Mouse (Mus musculus) heart, embryonic 15.5 days (tissue): ENCODE data around the gene Lhfpl3. TPM values are rescaled to one million over a fixed set of nuclear protein-coding genes. Genes with fewer than 3 reads are reported as not detected.

Source experiments
- ATAC-seq: fragments of 200-750 bp; cut with Nextera tagmentation; replicated peaks from 2 replicates; pipeline ENCODE4 v1.8.0; 2017; ENCODE audit warnings: low read depth, moderate TSS enrichment; ENCODE audit not compliant: insufficient number of reproducible peaks, insufficient read depth, low FRiP score
- H3K27ac ChIP-seq: fragments of 300-500 bp; sonication (generic); 2 replicates; pipeline ENCODE4 v1.5.1; 2015; ENCODE audit warnings: mild to moderate bottlenecking, inconsistent platforms
- H3K27me3 ChIP-seq: fragments of 300-500 bp; sonication (generic); 2 replicates; pipeline ENCODE4 v1.6.1; 2015; ENCODE audit warnings: inconsistent platforms
- H3K36me3 ChIP-seq: fragments of 300-500 bp; sonication (generic); 2 replicates; pipeline ENCODE4 v1.6.1; 2015; ENCODE audit warnings: mild to moderate bottlenecking, inconsistent platforms
- H3K4me1 ChIP-seq: fragments of 300-500 bp; sonication (generic); replicated peaks from 2 replicates; pipeline ENCODE4 v1.6.1; 2015; ENCODE audit warnings: inconsistent platforms
- H3K4me2 ChIP-seq: fragments of 300-500 bp; sonication (generic); 2 replicates; pipeline ENCODE4 v1.6.1; 2015; ENCODE audit warnings: inconsistent platforms, mild to moderate bottlenecking, moderate library complexity
- H3K4me3 ChIP-seq: fragments of 300-500 bp; sonication (generic); 2 replicates; pipeline ENCODE4 v1.5.1; 2015; ENCODE audit warnings: mild to moderate bottlenecking, inconsistent platforms
- H3K9ac ChIP-seq: fragments of 300-500 bp; sonication (generic); 2 replicates; pipeline ENCODE4 v1.6.1; 2015; ENCODE audit warnings: mild to moderate bottlenecking, inconsistent platforms
- H3K9me3 ChIP-seq: fragments of 300-500 bp; sonication (generic); replicated peaks from 2 replicates; pipeline ENCODE4 v1.6.1; 2016; ENCODE audit warnings: inconsistent platforms
- WGBS: fragments of 180-500 bp; shearing (Covaris S2); methylation state at CpG from one replicate; pipeline ENCODE4 v1.1.7; 2015; ENCODE audit warnings: mixed read lengths; 5-methylcytosine and 5-hydroxymethylcytosine counted together
- polyA plus RNA-seq: library from polyadenylated mRNA; unstranded; fragments of >200 nt; fragmentation: Nextera tagmentation; extraction: Ambion mirVana; gene quantifications from 2 replicates; pipeline ENCODE4 v1.2.1, GENCODE M21; 2015

Gene Lhfpl3
- polyA plus RNA-seq, 1 experiment from 2014 or later, result 0.05 TPM

DNA sequence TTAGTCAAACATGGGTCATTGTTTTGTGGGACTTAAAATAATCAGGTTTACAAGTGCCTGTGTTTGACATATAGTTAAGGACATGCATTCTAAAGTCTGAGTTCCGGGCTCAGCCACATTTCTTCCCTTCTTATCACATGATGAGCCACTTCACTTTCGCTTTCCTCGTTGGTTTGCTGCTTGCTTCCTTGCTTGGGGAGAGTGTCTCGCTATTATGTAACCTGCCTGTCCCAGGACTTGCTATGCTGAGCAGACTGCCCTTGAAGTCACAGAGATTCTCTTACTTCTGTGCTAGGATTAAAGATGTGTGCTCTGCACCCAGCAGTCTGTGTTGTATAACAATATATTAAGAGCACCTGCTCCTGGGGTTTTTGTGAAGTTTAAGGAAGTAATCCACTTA is 110.6 kb downstream of the Lhfpl3 start:
- Histone ChIP-seq H3K4me2 (no peak overlapping the region), H3K4me3 (no peak overlapping the region), H3K4me1 (no peaks in the 10 kb centered on the region), H3K27ac (no peak overlapping the region), H3K9ac (no peak overlapping the region), H3K9me3 (no peaks in the 10 kb centered on the region), H3K36me3 (no peaks in the 10 kb centered on the region), H3K27me3 (no peaks in the 10 kb centered on the region)
- ATAC-seq, result no peak
- 36% methylated on average over 4 of the region's 4 CpGs for WGBS

DNA sequence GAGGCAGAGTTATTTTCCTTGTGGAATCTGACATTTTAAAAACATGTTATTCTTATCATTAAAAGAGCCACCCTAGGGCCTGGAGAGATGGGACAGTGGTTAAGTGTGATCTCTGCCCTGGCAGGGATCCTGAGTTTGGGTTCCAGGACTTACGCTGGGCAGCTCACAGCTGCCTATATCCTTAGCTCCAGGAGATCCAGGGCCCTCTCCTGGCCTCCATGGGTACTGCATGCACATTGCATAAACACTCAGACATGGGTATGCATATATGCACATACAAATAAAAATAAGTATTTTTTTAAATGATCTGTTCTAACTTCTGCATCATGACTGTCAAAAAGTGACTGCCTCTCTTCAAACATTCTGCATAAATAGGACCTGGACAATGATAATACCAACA is 115.5 kb downstream of the Lhfpl3 start:
- H3K9me3 ChIP-seq, result no peaks in the 10 kb centered on the region
- ATAC-seq, result no peak
- H3K9ac ChIP-seq, result no peak overlapping the region
- no peak overlapping the region for H3K4me3 ChIP-seq
- 35% methylated on average over 1 of the region's 1 CpGs for WGBS
- H3K27me3 ChIP-seq, result no peaks in the 10 kb centered on the region
- H3K4me1 ChIP-seq, result no peaks in the 10 kb centered on the region
- no peaks in the 10 kb centered on the region for H3K36me3 ChIP-seq
- no peak overlapping the region for H3K27ac ChIP-seq
- H3K4me2 ChIP-seq, result no peak overlapping the region

GRCm38 (mm10) chr5:22869031-22869430 is 123.2 kb downstream of the Lhfpl3 start:
- WGBS, result 83% methylated on average over 5 of the region's 5 CpGs
- Histone ChIP-seq H3K9me3 (no peaks in the 10 kb centered on the region), H3K9ac (no peak overlapping the region), H3K36me3 (no peaks in the 10 kb centered on the region), H3K27ac (no peak overlapping the region), H3K27me3 (no peaks in the 10 kb centered on the region), H3K4me1 (no peaks in the 10 kb centered on the region), H3K4me3 (no peak overlapping the region), H3K4me2 (no peak overlapping the region)
- ATAC-seq, result no peak

DNA sequence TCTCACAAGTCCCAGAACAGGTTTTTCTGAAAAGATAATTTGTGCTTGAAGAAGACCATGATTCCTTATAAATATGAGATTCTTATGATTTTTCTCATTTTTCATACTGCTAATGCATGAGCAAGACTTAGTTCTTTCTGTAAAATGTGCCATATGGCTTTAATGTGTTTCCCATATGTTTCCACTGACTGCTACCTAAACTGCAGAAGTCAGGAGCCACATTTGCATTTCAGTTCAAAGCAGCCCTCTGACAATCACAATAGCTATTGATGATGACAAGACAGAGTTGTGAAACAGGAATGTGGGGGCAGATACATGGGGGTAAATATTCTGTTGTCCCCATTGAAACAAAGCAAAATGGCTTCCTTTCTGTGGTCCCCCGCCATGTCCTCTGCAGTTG is 126.6 kb downstream of the Lhfpl3 start:
- no peak overlapping the region for H3K4me3 ChIP-seq
- no peak overlapping the region for H3K9ac ChIP-seq
- H3K4me2 ChIP-seq, result no peak overlapping the region
- H3K36me3 ChIP-seq, result no peaks in the 10 kb centered on the region
- H3K27me3 ChIP-seq, result no peaks in the 10 kb centered on the region
- H3K9me3 ChIP-seq, result no peaks in the 10 kb centered on the region
- no peaks in the 10 kb centered on the region for H3K4me1 ChIP-seq
- H3K27ac ChIP-seq, result no peak overlapping the region
- 77% methylated on average over 1 of the region's 1 CpGs for WGBS
- no peak for ATAC-seq

- no peak overlapping the region for H3K27ac ChIP-seq
- WGBS, result 67% methylated on average over 3 of the region's 3 CpGs
- no peaks in the 10 kb centered on the region for H3K36me3 ChIP-seq
- no peak overlapping the region for H3K9ac ChIP-seq
- no peak for ATAC-seq
- H3K4me1 ChIP-seq, result no peaks in the 10 kb centered on the region
- no peak overlapping the region for H3K4me3 ChIP-seq
- no peaks in the 10 kb centered on the region for H3K27me3 ChIP-seq
- H3K9me3 ChIP-seq, result no peaks in the 10 kb centered on the region
- no peak overlapping the region for H3K4me2 ChIP-seq
These were observed 142.5 kb downstream of the Lhfpl3 start for GRCm38 (mm10) chr5:22888345-22888744.

DNA sequence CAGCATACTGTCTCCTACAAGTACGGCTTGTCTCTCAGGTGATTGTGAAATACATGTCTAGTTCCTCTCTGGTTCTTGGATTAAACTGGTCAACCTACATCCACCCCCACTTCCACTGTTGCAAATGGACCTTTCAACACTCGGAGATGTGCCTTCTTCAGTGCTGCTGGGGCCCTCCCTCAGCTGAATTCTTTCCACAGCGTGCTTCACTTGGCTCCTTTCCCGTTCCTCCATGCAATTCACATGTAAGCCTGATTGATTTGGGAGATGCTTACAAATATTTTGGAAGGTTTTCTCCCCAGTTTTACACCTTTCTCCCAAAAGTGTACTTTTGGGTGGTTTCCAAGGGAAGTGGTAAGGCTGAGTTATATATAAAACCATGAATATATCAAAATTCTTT is 143.6 kb downstream of the Lhfpl3 start:
- no peaks in the 10 kb centered on the region for H3K9me3 ChIP-seq
- no peaks in the 10 kb centered on the region for H3K36me3 ChIP-seq
- H3K27me3 ChIP-seq, result no peaks in the 10 kb centered on the region
- WGBS, result 43% methylated on average over 4 of the region's 4 CpGs
- H3K4me1 ChIP-seq, result no peaks in the 10 kb centered on the region
- ATAC-seq, result no peak
- H3K9ac ChIP-seq, result no peak overlapping the region
- H3K4me3 ChIP-seq, result no peak overlapping the region
- no peak overlapping the region for H3K27ac ChIP-seq
- H3K4me2 ChIP-seq, result no peak overlapping the region

DNA sequence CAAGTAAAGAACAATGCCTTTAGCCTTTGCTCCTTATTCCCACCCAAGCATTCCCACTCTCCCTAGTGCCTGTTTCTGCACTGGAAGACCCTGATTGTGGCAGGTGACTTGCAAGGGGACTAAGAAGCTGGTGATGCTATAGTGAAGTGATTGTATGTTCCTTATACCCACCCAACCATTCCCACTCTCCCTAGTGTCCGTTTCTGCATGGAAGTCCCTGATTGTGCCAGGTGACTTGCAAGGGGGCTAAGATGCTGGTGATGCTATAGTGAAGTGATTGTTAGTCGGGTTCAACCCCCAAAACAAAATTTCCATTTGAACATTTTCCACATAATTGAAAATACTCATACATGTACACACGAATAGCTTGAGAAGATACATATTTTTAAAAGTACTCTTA is 151.4 kb downstream of the Lhfpl3 start:
- Histone ChIP-seq H3K27me3 (no peaks in the 10 kb centered on the region), H3K4me1 (no peaks in the 10 kb centered on the region), H3K9me3 (no peaks in the 10 kb centered on the region), H3K27ac (no peak overlapping the region), H3K4me3 (no peak overlapping the region), H3K4me2 (no peak overlapping the region), H3K36me3 (no peaks in the 10 kb centered on the region), H3K9ac (no peak overlapping the region)
- no peak for ATAC-seq
- WGBS, result 77% methylated on average over 3 of the region's 3 CpGs

DNA sequence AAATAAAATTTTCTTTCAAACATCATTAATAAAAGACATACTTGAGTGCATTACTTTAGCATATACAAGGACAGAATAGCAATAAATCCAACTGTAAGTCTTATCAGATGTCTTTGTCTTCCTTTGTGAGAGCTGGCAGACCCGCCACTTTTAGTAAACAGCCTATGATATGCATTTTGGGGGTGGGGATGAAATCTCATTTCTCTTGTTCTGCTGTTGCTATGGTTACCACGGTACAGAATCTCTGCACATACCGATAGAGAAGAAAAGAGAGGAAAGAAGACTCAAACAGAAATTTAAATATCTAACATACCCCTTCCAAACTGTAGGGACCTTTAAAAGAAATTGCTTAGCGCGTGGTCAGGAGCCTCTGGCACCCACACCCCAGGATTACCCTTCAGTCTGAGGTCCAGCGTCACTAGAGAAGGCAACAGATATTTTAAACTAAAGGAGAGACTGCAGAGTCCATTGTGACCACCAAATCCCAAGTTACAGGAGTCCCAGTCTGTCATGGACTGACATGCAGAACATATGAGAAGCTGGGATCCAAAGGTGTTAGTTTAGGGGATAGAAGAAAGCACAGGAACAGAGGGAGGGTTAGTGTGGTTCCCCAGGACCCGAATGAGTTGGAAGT is 151.9 kb downstream of the Lhfpl3 start:
- H3K9ac ChIP-seq, result no peak overlapping the region
- 69% methylated on average over 7 of the region's 7 CpGs for WGBS
- ATAC-seq, result no peak
- no peak overlapping the region for H3K27ac ChIP-seq
- H3K9me3 ChIP-seq, result no peaks in the 10 kb centered on the region
- H3K4me1 ChIP-seq, result no peaks in the 10 kb centered on the region
- H3K4me2 ChIP-seq, result no peak overlapping the region
- H3K36me3 ChIP-seq, result no peaks in the 10 kb centered on the region
- no peaks in the 10 kb centered on the region for H3K27me3 ChIP-seq
- no peak overlapping the region for H3K4me3 ChIP-seq

DNA sequence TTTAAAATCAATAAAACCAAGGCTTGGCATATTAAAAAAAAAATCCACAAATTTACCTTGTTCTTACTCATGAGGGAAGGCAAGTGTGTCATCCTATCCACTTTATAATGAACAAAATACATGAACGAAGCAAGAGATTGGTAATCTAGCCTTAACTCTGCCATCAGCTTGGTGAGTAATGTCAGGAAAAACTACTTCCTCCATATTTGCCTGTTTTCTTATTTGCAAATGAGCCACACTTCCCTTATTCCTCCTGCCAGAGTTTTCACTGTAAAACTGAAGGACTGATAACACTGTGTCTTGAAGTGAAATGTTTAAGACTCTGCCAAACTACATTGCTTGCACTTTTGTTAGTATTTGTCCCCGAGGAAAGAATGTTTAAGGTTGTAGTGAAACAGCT is 152.7 kb downstream of the Lhfpl3 start:
- no peaks in the 10 kb centered on the region for H3K4me1 ChIP-seq
- ATAC-seq, result no peak
- H3K9me3 ChIP-seq, result no peaks in the 10 kb centered on the region
- no peaks in the 10 kb centered on the region for H3K27me3 ChIP-seq
- H3K36me3 ChIP-seq, result no peaks in the 10 kb centered on the region
- H3K4me2 ChIP-seq, result no peak overlapping the region
- no peak overlapping the region for H3K4me3 ChIP-seq
- WGBS, result 61% methylated on average over 2 of the region's 2 CpGs
- H3K9ac ChIP-seq, result no peak overlapping the region
- no peak overlapping the region for H3K27ac ChIP-seq

DNA sequence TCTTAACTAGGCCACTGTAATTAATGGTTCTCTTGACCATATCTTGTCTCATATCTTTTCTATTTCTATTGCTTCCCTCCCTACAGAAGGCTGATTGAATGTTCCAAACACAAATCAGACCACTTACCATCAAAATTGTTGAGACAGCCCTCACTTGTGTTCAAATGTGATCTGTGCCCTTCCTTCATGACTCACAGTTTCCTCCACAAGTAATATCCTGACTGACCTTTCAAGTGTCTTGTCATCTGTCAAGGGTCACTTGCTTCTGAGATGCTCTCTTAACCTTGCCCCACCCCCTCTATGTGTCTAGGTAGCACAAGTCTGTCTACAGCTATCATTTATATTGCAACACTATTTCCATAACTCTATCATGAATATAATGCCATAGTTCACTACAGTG is 154.1 kb downstream of the Lhfpl3 start:
- Histone ChIP-seq H3K27me3 (no peaks in the 10 kb centered on the region), H3K4me3 (no peak overlapping the region), H3K4me1 (no peaks in the 10 kb centered on the region), H3K9ac (no peak overlapping the region), H3K9me3 (no peaks in the 10 kb centered on the region), H3K4me2 (no peak overlapping the region), H3K36me3 (no peaks in the 10 kb centered on the region), H3K27ac (no peak overlapping the region)
- ATAC-seq, result no peak

- Histone ChIP-seq H3K36me3 (no peaks in the 10 kb centered on the region), H3K27ac (no peak overlapping the region), H3K9me3 (no peaks in the 10 kb centered on the region), H3K4me3 (no peak overlapping the region), H3K4me2 (no peak overlapping the region), H3K9ac (no peak overlapping the region), H3K4me1 (no peaks in the 10 kb centered on the region), H3K27me3 (no peaks in the 10 kb centered on the region)
- no peak for ATAC-seq
- WGBS, result 58% methylated on average over 1 of the region's 1 CpGs
These were observed 171.3 kb downstream of the Lhfpl3 start for GRCm38 (mm10) chr5:22917197-22917596.

DNA sequence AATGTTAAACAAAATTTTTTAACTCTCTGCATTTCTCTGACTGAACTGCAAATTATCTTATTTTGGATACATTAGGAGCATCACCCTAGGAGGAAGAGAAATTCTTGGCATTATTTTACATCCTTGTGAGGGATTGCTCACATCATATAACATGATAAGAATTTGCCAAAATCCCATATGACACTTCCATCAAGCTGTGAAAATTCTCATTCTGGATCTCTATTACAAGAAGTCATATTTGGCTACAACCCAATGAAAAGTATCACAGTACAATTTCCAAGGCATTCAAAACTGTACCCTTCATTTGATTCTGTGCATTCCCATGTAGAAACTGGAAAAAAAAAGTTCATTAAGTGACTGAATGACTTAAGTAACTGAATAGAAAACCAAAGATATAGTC is 180.3 kb downstream of the Lhfpl3 start:
- Histone ChIP-seq H3K9ac (no peak overlapping the region), H3K27ac (no peak overlapping the region), H3K4me2 (no peak overlapping the region), H3K4me3 (no peak overlapping the region), H3K9me3 (no peaks in the 10 kb centered on the region), H3K36me3 (no peaks in the 10 kb centered on the region), H3K27me3 (no peaks in the 10 kb centered on the region), H3K4me1 (no peaks in the 10 kb centered on the region)
- no peak for ATAC-seq
